Mouse (Mus musculus): ENCODE data around the gene Unc5c.

- TF ChIP-seq CTCF (IDR thresholded peaks at IDR 0.05; ENCODE audit: control insufficient read depth, insufficient read depth, insufficient replicate concordance, low read depth, low read length) (no peak), POLR2A (IDR thresholded peaks at IDR 0.05; ENCODE audit: control insufficient read depth, low read depth, low read length) (no peak)
Observed at GRCm38 (mm10) chr3:141745322-141745721, 280.3 kb downstream of the Unc5c start.

All from testis, adult 2 months (tissue).